Mouse (Mus musculus): Measurements from ENCODE around the gene Nfkbie. TPM values are rescaled to one million over a fixed set of nuclear protein-coding genes. Genes with fewer than 3 reads are reported as not detected.
A peak's percentile ranks its signal among the peaks of the same experiment; 100 is the strongest.

Nfkbie gene
- polyA plus RNA-seq, 1 experiment, result 6.2 TPM

- TF ChIP-seq POLR2A (IDR thresholded peaks at IDR 0.05; ENCODE audit: low read depth, low read length) (no peak), CTCF (IDR thresholded peaks at IDR 0.05; ENCODE audit: borderline replicate concordance, insufficient read depth, low read length) (peak; percentile 56)
- no peak overlapping the region for H3K4me3 ChIP-seq (ENCODE audit: insufficient read depth, low read length)
- H3K27ac ChIP-seq (ENCODE audit: insufficient read depth, low read length), result peak overlapping the region; percentile 55
- peaks cover 5% of the 10 kb centered on the region for H3K4me1 ChIP-seq (ENCODE audit: control insufficient read depth, insufficient read depth, low read length)
Measured at GRCm38 (mm10) chr17:45584939-45585678, 29.6 kb downstream of the Nfkbie start.

GRCm38 (mm10) chr17:45585725-45586448 lies 30.4 kb downstream of the Nfkbie start:
- TF ChIP-seq POLR2A (IDR thresholded peaks at IDR 0.05; ENCODE audit: low read depth, low read length), result no peak
- TF ChIP-seq CTCF (IDR thresholded peaks at IDR 0.05; ENCODE audit: borderline replicate concordance, insufficient read depth, low read length), result no peak
- Histone ChIP-seq H3K4me3 (ENCODE audit: insufficient read depth, low read length) (no peak overlapping the region), H3K27ac (ENCODE audit: insufficient read depth, low read length) (no peak overlapping the region), H3K4me1 (ENCODE audit: control insufficient read depth, insufficient read depth, low read length) (peaks cover 5% of the 10 kb centered on the region)

GRCm38 (mm10) chr17:45586449-45586837 lies 30.9 kb downstream of the Nfkbie start:
- no peak overlapping the region for H3K4me3 ChIP-seq (ENCODE audit: insufficient read depth, low read length)
- TF ChIP-seq CTCF (IDR thresholded peaks at IDR 0.05; ENCODE audit: borderline replicate concordance, insufficient read depth, low read length) (no peak), POLR2A (IDR thresholded peaks at IDR 0.05; ENCODE audit: low read depth, low read length) (no peak)
- H3K27ac ChIP-seq (ENCODE audit: insufficient read depth, low read length), result no peak overlapping the region
- peaks cover 5% of the 10 kb centered on the region for H3K4me1 ChIP-seq (ENCODE audit: control insufficient read depth, insufficient read depth, low read length)

GRCm38 (mm10) chr17:45588370-45588769 lies 32.9 kb downstream of the Nfkbie start:
- Histone ChIP-seq H3K27ac (ENCODE audit: insufficient read depth, low read length) (no peak overlapping the region), H3K4me3 (ENCODE audit: insufficient read depth, low read length) (no peak overlapping the region), H3K4me1 (ENCODE audit: control insufficient read depth, insufficient read depth, low read length) (peaks cover 5% of the 10 kb centered on the region)
- no peak for TF ChIP-seq CTCF (IDR thresholded peaks at IDR 0.05; ENCODE audit: borderline replicate concordance, insufficient read depth, low read length)
- no peak for TF ChIP-seq POLR2A (IDR thresholded peaks at IDR 0.05; ENCODE audit: low read depth, low read length)

GRCm38 (mm10) chr17:45589236-45589635 lies 33.7 kb downstream of the Nfkbie start:
- no peak overlapping the region for H3K4me3 ChIP-seq (ENCODE audit: insufficient read depth, low read length)
- no peak overlapping the region for H3K27ac ChIP-seq (ENCODE audit: insufficient read depth, low read length)
- TF ChIP-seq CTCF (IDR thresholded peaks at IDR 0.05; ENCODE audit: borderline replicate concordance, insufficient read depth, low read length) (no peak), POLR2A (IDR thresholded peaks at IDR 0.05; ENCODE audit: low read depth, low read length) (no peak)
- H3K4me1 ChIP-seq (ENCODE audit: control insufficient read depth, insufficient read depth, low read length), result peaks cover 4% of the 10 kb centered on the region

GRCm38 (mm10) chr17:45589844-45590243 lies 34.3 kb downstream of the Nfkbie start:
- Histone ChIP-seq H3K27ac (ENCODE audit: insufficient read depth, low read length) (no peak overlapping the region), H3K4me3 (ENCODE audit: insufficient read depth, low read length) (no peak overlapping the region), H3K4me1 (ENCODE audit: control insufficient read depth, insufficient read depth, low read length) (peaks cover under 1% of the 10 kb centered on the region; the same call in 1 of the 2 replicates)
- TF ChIP-seq POLR2A (IDR thresholded peaks at IDR 0.05; ENCODE audit: low read depth, low read length) (no peak), CTCF (IDR thresholded peaks at IDR 0.05; ENCODE audit: borderline replicate concordance, insufficient read depth, low read length) (no peak)

- Histone ChIP-seq H3K4me3 (ENCODE audit: insufficient read depth, low read length) (no peak overlapping the region), H3K27ac (ENCODE audit: insufficient read depth, low read length) (no peak overlapping the region), H3K4me1 (ENCODE audit: control insufficient read depth, insufficient read depth, low read length) (no peaks in the 10 kb centered on the region; the same call in 1 of the 2 replicates)
- TF ChIP-seq CTCF (IDR thresholded peaks at IDR 0.05; ENCODE audit: borderline replicate concordance, insufficient read depth, low read length), result no peak
- no peak for TF ChIP-seq POLR2A (IDR thresholded peaks at IDR 0.05; ENCODE audit: low read depth, low read length)
Measured at GRCm38 (mm10) chr17:45590410-45590809, 34.9 kb downstream of the Nfkbie start.

- Histone ChIP-seq H3K27ac (ENCODE audit: insufficient read depth, low read length) (no peak overlapping the region), H3K4me1 (ENCODE audit: control insufficient read depth, insufficient read depth, low read length) (peaks cover 4% of the 10 kb centered on the region; the same call in 1 of the 2 replicates), H3K4me3 (ENCODE audit: insufficient read depth, low read length) (no peak overlapping the region)
- TF ChIP-seq CTCF (IDR thresholded peaks at IDR 0.05; ENCODE audit: borderline replicate concordance, insufficient read depth, low read length) (no peak), POLR2A (IDR thresholded peaks at IDR 0.05; ENCODE audit: low read depth, low read length) (no peak)
Measured at GRCm38 (mm10) chr17:45591701-45592605, 36.5 kb downstream of the Nfkbie start.

Measured in embryonic fibroblast, embryonic 13.5 days (primary cell).